Mouse (Mus musculus): ENCODE data around the gene Ppfia3. TPM values are rescaled to one million over a fixed set of nuclear protein-coding genes. Genes with fewer than 3 reads are reported as not detected.
"Not testable (repeated sequence)": the region's sequence is repeated elsewhere in the genome, so short reads cannot be mapped to it uniquely, and the experiment has no call there.

Gene Ppfia3
- polyA plus RNA-seq, 1 experiment from 2014 or later, result 4.1 TPM

DNA sequence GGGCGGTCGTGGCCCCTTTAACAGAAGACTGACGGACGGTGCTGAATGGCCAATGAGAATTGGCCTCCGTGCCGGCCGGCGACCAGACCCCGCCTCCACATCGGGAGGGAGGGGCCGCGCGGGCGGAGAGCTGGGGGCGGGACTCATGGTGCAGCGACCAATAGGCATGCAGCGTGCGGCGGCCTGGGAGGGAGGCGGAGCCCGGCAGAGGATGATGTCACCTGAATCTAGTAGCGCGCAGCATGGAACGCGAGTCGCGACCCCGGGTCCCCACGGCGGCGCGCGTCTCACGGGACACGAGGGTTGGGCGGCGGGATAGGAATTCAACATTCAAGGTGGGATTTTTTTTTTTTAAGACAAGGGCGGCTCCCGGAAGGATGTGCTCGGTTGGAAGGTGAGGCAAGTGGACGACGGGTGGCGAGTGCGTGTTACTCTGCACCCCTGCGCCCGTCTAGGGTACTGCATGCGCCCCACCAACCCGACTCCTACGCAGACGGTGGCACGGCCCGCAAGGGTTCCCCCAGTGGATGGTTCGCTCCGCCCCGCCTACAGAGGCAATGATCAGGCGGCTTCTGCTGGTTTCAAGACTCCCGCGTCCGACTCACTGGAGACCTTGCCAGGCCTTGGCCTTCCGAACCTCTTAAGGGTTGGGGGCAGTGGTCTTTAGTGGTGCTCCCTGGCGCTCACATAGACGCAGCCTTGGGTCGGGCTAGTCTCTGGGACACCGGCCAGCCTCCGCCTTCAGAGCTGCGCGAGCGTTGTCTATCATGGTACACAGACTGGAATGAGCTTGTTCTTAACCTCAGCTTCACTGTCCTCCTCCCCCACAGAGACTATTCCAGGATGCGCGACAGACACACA is 431 bp upstream of the Ppfia3 start:
- no peaks in the 10 kb centered on the region for H3K27me3 ChIP-seq
- CTCF ChIA-PET, result interaction anchor here (1.0 to 1.2 kb wide), 2 partner anchors 26 to 90 kb away, joined by 4 read pairs; partner anchors contain the start of gene Slc6a21
- ATAC-seq (peak; percentile 71), DNase-seq (ENCODE audit: low read depth, low spot score) (peak; percentile 74)
- POLR2A ChIA-PET, result no interaction called here
- in situ Hi-C loops (cut with MboI; ENCODE audit: low pct_unique_long_range_greater_than_20kb), result no loop called here
- no peak for TF ChIP-seq CTCF (IDR thresholded peaks at IDR 0.05)

DNA sequence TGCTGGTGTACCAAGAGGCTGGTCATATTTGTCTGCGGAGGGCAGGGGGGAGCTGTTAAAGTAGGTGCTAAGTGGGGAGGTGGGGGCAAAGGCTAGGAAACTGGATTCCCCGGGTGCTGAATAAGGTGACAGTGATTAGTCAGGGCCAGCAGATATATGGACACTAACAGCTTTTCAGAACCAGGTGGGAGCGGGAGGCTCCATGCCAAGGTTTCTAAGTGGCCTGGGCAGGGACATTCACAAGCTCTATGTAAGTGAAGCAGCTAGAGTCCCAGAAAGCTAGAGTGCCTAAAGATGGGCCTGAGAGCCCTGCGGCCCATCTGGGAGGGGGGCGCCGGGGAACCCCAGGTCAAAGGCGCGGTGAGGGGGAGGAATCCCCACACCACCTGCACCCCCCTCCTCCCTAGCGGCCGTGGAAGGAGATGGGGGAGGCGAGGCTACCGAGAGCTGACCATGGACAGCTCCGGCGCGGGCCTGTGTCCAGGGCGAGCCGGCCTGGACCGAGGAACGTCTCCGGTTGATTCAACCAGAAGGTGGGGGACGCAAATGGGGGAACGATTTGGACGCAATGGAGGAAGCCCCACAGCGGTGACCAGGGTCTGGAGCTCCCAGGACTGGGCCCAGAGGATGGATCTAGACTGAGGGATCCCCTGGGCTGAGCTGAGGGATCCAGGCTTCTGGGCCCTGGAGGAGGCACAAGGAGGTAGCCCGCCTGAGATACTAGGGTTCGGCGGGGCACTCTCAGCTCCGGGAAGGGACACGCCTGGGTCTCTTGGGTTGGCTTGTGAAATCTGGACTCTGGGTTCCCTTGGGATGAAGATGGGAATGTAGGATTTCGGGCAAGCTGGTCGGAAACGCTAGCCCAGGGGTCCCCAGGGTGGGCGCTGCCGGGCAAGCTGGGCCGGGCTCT is 822 bp downstream of the Ppfia3 start:
- H3K27me3 ChIP-seq, result no peaks in the 10 kb centered on the region
- in situ Hi-C loops (cut with MboI; ENCODE audit: low pct_unique_long_range_greater_than_20kb), result no loop called here
- POLR2A ChIA-PET, result interaction anchor here (0.7 to 1.3 kb wide), 2 partner anchors 16 to 33 kb away, joined by 3 read pairs; no protein-coding TSS in a partner anchor
- ATAC-seq, result no peak
- CTCF ChIA-PET, result interaction anchor here (0.8 to 1.7 kb wide), 4 partner anchors 10 to 89 kb away, joined by 3 to 5 read pairs (median 4); partner anchors contain the start of gene Slc6a21
- no peak for TF ChIP-seq CTCF (IDR thresholded peaks at IDR 0.05)
- DNase-seq (ENCODE audit: low read depth, low spot score), result no peak

DNA sequence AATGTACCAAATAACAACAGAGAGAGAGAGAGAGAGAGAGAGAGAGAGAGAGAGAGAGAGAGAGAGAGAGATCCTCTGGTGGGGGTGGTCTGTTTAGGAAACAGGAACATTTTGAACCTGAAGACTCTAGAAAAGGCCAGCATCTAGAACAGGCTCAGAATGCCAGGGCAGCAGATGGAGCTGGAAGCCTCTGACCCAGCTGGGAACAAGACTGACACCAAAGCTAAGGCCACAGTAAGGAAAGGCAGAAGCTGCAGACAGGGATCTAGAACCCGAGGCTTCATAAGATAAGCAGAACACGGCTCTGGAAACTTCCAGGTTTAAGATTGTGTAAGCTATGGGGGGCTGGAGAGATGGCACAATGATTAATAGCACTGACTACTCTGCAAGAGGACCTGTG is 2.8 kb downstream of the Ppfia3 start:
- no peaks in the 10 kb centered on the region for H3K27me3 ChIP-seq
- ATAC-seq (no peak), DNase-seq (ENCODE audit: low read depth, low spot score) (no peak)
- TF ChIP-seq CTCF (IDR thresholded peaks at IDR 0.05), result no peak
- CTCF ChIA-PET, result no interaction called here
- POLR2A ChIA-PET, result no interaction called here
- in situ Hi-C loops (cut with MboI; ENCODE audit: low pct_unique_long_range_greater_than_20kb), result no loop called here

DNA sequence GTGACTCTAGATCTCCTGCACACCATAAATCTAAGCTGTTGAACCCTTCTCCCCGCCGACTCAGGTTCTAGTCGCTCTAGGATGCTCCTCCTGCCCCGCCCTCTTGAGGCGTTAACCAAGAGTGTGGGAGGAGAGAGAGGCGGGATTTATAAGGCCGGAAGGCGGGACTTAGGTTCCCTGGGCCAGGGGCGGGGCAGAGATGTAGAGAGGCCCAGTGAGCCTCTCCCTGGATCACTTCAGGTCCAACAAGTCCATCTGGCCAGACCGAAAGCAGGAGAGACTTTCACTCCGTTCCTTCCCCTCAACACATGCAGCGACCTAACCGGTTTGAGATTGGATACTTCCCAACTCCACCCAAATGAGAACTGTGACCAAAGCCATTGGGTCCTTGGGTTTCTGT is 4.0 kb downstream of the Ppfia3 start:
- CTCF ChIA-PET, result no interaction called here

DNA sequence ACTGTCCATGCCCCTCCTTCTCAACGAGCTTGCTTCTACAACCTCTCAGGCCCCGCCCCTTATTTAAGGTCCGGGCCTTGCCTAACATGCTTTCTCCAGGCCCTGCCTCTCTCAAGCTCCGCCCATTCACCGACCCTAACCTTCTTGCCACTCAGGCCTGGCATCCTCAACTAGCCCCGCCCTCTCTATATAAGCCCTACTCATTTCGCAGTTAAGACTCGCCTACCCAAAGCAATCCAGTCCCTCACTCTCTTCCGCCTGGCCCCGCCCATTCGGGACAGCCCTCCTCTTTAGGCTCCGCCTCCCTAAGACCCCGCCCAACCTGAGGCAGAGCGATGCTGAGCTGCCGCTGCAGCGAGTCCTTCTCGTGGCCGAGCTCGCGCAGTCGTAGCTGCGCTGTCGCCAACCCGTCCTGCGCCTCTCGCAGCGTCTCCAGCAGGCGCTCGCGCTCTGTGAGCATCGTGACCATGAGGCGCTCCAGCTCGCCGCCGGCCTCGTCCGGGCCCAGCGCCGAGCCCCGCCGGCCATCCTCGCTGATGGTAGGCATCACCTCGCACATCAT is 5.5 kb downstream of the Ppfia3 start:
- peak; percentile 76 for ATAC-seq
- ChIA-PET POLR2A (interaction anchor here (1.0 kb wide), 1 partner anchor 62 kb away, joined by 3 read pairs; no protein-coding TSS in a partner anchor), CTCF (interaction anchor here (2.3 to 3.0 kb wide), 2 partner anchors 20 to 84 kb away, joined by 8 to 10 read pairs; partner anchors contain the start of gene Slc6a21)
- H3K27me3 ChIP-seq, result no peaks in the 10 kb centered on the region
- no peak for TF ChIP-seq CTCF (IDR thresholded peaks at IDR 0.05)
- DNase-seq (ENCODE audit: low read depth, low spot score), result peak; percentile 37
- in situ Hi-C loops (cut with MboI; ENCODE audit: low pct_unique_long_range_greater_than_20kb), result no loop called here

More for the DNA sequence above, 4.0 kb downstream of the Ppfia3 start:
- no peak for TF ChIP-seq CTCF (IDR thresholded peaks at IDR 0.05)
- in situ Hi-C loops (cut with MboI; ENCODE audit: low pct_unique_long_range_greater_than_20kb), result no loop called here
- DNase-seq (ENCODE audit: low read depth, low spot score) (no peak), ATAC-seq (no peak)
- no peaks in the 10 kb centered on the region for H3K27me3 ChIP-seq
- POLR2A ChIA-PET, result no interaction called here

DNA sequence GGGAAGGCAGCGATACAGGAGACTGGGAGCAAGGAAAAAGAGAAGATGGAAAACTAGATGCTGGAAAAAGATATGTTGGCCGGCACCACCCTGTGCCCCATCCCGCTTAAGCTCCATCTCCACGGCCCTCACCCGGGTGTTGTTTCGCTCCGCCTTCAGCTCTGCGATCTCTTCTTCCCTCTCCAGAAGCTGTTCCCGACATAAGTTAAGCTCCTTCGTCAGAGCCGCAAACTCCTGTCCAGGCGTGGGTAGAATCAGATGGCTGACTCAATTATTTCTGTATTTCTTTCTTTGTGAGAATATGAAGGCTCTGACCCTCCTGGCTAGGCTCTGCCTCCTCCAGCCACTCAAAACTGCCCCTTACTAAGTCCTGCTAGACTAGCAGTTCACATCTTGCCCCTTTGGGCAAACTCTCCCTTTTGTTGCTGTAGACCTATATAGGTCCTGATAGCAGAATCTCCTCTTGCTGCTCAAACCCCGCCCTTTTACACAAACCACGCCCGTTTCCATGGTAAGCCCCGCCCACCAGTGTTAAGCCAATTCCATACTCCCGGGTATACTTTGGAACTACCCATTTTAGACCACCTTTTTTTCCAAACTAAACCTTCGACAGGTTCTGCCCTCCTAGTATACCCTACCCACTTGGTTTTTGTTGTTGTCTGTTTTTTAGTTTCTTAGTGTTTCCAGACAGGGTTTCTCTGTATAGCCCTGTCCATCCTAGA is 6.3 kb downstream of the Ppfia3 start:
- ChIA-PET CTCF (interaction anchor here (2.3 to 3.0 kb wide), 2 partner anchors 20 to 83 kb away, joined by 8 to 10 read pairs; partner anchors contain the start of gene Slc6a21), POLR2A (no interaction called here)
- no peak for TF ChIP-seq CTCF (IDR thresholded peaks at IDR 0.05)
- in situ Hi-C loops (cut with MboI; ENCODE audit: low pct_unique_long_range_greater_than_20kb), result no loop called here
- no peaks in the 10 kb centered on the region for H3K27me3 ChIP-seq
- ATAC-seq, result no peak
- no peak for DNase-seq (ENCODE audit: low read depth, low spot score)

DNA sequence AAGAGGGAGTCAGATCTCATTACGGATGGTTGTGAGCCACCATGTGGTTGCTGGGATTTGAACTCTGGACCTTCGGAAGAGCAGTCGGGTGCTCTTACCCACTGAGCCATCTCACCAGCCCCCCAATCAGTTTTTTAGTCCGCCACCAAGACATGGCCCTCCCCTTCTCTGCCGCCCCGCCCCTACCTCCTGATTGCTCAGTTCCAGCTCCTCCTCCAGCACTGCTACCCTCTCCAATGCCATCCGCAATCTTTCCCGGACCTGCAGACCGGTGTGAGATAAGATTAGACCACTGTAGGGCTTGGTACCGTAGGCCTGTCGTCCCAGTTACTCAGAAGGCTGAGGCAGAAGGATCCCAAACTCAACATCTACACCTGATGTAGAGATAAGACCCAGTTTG is 7.7 kb downstream of the Ppfia3 start:
- POLR2A ChIA-PET; H3K27me3 ChIP-seq; DNase-seq (ENCODE audit: low read depth, low spot score); ATAC-seq: not testable (repeated sequence)
- in situ Hi-C loops (cut with MboI; ENCODE audit: low pct_unique_long_range_greater_than_20kb), result loop anchor here (10.0 kb wide), 1 partner anchor 194 kb away; the partner anchor contains the start of gene Slc17a7
- CTCF ChIA-PET, result interaction anchor here (2.3 to 3.0 kb wide), 2 partner anchors 18 to 81 kb away, joined by 8 to 10 read pairs; partner anchors contain the start of gene Slc6a21

DNA sequence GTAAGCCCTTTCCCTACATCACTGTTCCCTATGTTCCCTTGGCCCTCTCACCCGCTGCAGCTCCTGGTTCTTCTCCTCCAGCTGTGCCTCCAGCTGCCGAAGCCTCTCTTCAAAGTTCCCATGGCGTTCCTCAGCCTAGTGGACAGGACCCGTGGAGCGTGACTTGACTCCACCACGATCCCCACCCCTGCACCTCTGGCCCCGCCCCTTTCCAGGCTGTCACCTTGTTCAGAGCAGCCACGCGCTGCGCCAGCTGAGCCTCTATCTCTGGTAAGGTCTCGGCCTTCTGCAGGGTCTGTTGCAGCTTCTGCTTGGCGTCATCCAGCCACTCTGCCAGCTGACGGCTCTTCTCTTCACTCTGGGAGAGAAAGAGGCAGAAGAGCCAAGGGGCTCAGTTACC is 10.7 kb downstream of the Ppfia3 start:
- CTCF ChIA-PET, result interaction anchor here (0.8 to 1.1 kb wide), 2 partner anchors 10 to 15 kb away, joined by 3 read pairs; no protein-coding TSS in a partner anchor
- no peak for ATAC-seq
- POLR2A ChIA-PET, result no interaction called here
- DNase-seq (ENCODE audit: low read depth, low spot score), result no peak
- TF ChIP-seq CTCF (IDR thresholded peaks at IDR 0.05), result no peak
- in situ Hi-C loops (cut with MboI; ENCODE audit: low pct_unique_long_range_greater_than_20kb), result loop anchor here (10.0 kb wide), 1 partner anchor 191 kb away; the partner anchor contains the start of gene Slc17a7
- H3K27me3 ChIP-seq, result no peaks in the 10 kb centered on the region

DNA sequence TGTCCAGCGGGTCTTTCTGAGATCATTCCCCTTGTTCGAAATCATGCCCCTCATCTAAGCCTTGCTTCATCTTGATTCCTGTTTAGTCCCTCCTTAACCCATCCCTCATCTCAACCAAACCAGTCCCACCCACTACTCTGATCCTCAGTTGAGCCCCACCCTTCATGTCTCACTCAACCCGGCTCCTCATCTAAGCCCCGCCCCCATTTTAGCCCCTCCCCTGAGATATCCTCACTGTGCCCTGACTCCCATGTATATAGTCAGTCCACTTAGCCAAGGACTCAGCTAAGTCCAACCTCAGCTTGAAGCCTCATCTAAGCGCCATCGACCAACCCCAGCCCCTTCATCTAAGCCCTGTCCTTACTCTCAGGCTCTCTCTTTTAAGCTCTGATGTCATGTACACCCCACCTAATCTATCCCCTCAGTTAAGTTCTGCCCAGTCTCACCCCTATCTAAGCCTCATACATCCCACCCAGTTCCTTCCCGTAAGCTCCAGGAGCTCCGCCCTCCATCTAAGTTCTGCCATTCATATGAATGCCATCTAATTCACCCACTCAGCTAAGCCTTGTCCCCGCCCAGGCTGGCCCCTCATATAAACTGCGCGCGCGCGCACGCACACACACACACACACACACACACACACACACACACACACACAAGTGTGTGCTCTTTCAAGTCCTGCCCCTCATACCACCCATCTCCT is 11.3 kb downstream of the Ppfia3 start:
- ChIA-PET POLR2A (no interaction called here), CTCF (interaction anchor here (1.1 kb wide), 1 partner anchor 15 kb away, joined by 3 read pairs; no protein-coding TSS in a partner anchor)
- no peaks in the 10 kb centered on the region for H3K27me3 ChIP-seq
- in situ Hi-C loops (cut with MboI; ENCODE audit: low pct_unique_long_range_greater_than_20kb), result loop anchor here (10.0 kb wide), 1 partner anchor 191 kb away; the partner anchor contains the start of gene Slc17a7
- ATAC-seq (no peak), DNase-seq (ENCODE audit: low read depth, low spot score) (no peak)
- no peak for TF ChIP-seq CTCF (IDR thresholded peaks at IDR 0.05)
